Mouse (Mus musculus) MEL (cell line): ENCODE data around the gene Rdh8. TPM values are rescaled to one million over a fixed set of nuclear protein-coding genes. Genes with fewer than 3 reads are reported as not detected.

ENCODE experiments used
- DNase-seq: peaks from one replicate; pipeline ENCODE4 v3.0.0; 2011; ENCODE audit warnings: low read depth, low spot score
- H3K27ac ChIP-seq: 2 replicates; pipeline ENCODE4 v1.5.1; 2012; ENCODE audit warnings: low read depth, mild to moderate bottlenecking, control low read depth, low read length, moderate library complexity; ENCODE audit not compliant: control insufficient read depth
- H3K27me3 ChIP-seq, 2 experiments: fragments of 150-350 bp in 1 of 2; sonication (generic) in 1 of 2; 2 replicates each; pipeline ENCODE4 v1.6.1; 2012; ENCODE audit warnings: low read length in 2 of 2, mild to moderate bottlenecking in 2 of 2, improper control_type of control experiment in 1 of 2, moderate library complexity in 1 of 2; ENCODE audit not compliant: insufficient read depth in 2 of 2, control insufficient read depth in 1 of 2
- H3K36me3 ChIP-seq, 2 experiments: 2 replicates each; pipeline ENCODE4 v1.6.1; 2012 to 2014; ENCODE audit warnings: low read length in 2 of 2, improper control_type of control experiment in 1 of 2, inconsistent platforms in 1 of 2, mild to moderate bottlenecking in 1 of 2; ENCODE audit not compliant: insufficient read depth in 2 of 2, control insufficient read depth in 1 of 2
- H3K4me1 ChIP-seq, 2 experiments: fragments of 150-350 bp in 1 of 2; sonication (generic) in 1 of 2; 2 replicates each; pipeline ENCODE4 v1.6.1; 2012; ENCODE audit warnings: low read length in 2 of 2, improper control_type of control experiment in 1 of 2, mild to moderate bottlenecking in 1 of 2; ENCODE audit not compliant: insufficient read depth in 2 of 2, control insufficient read depth in 1 of 2
- H3K4me3 ChIP-seq, 2 experiments: fragments of 150-350 bp in 1 of 2; sonication (generic) in 1 of 2; 2 replicates each; pipeline ENCODE4 v1.5.1; 2012; ENCODE audit warnings: low read depth in 2 of 2, low read length in 2 of 2, mild to moderate bottlenecking in 2 of 2, moderate library complexity in 2 of 2, control low read depth in 1 of 2, improper control_type of control experiment in 1 of 2; ENCODE audit not compliant: control insufficient read depth in 1 of 2, insufficient read depth in 1 of 2
- H3K79me2 ChIP-seq: 2 replicates; pipeline ENCODE4 v1.6.1; 2012; ENCODE audit warnings: mild to moderate bottlenecking, low read length, moderate library complexity; ENCODE audit not compliant: control insufficient read depth, poor library complexity, insufficient read depth
- H3K9ac ChIP-seq: 2 replicates; pipeline ENCODE4 v1.6.1; 2012; ENCODE audit warnings: low read depth, mild to moderate bottlenecking, control low read depth, low read length, moderate library complexity; ENCODE audit not compliant: control insufficient read depth, poor library complexity, severe bottlenecking
- H3K9me3 ChIP-seq: fragments of 150-350 bp; sonication (generic); replicated peaks from 2 replicates; pipeline ENCODE4 v1.6.1; 2012; ENCODE audit warnings: mild to moderate bottlenecking, low read length, improper control_type of control experiment, moderate library complexity; ENCODE audit not compliant: insufficient read depth
- CTCF ChIP-seq, 3 experiments: IDR thresholded peaks in 2 of 3; conservative IDR thresholded peaks in 1 of 3; 2 replicates each; pipeline ENCODE4 v1.5.1; 2011 to 2012; ENCODE audit warnings: low read length in 3 of 3, low read depth in 2 of 3, mild to moderate bottlenecking in 2 of 3, improper control_type of control experiment in 1 of 3, inconsistent platforms in 1 of 3, mixed read lengths in 1 of 3, moderate library complexity in 1 of 3; ENCODE audit not compliant: control insufficient read depth in 1 of 3, insufficient read depth in 1 of 3, poor library complexity in 1 of 3, severe bottlenecking in 1 of 3
- E2F4 ChIP-seq: IDR thresholded peaks from 2 replicates; pipeline ENCODE4 v1.6.1; 2011; ENCODE audit warnings: low read depth, low read length, improper control_type of control experiment, borderline replicate concordance
- ELF1 ChIP-seq: IDR thresholded peaks from 2 replicates; pipeline ENCODE4 v1.6.1; 2014; ENCODE audit warnings: low read depth, mild to moderate bottlenecking, inconsistent platforms, low read length, improper control_type of control experiment, moderate library complexity
- EP300 ChIP-seq, 2 experiments: IDR thresholded peaks; 2 replicates each; pipeline ENCODE4 v1.6.1; 2011; ENCODE audit warnings: improper control_type of control experiment in 2 of 2, low read length in 2 of 2, low read depth in 1 of 2, mild to moderate bottlenecking in 1 of 2
- ETS1 ChIP-seq: IDR thresholded peaks from 2 replicates; pipeline ENCODE4 v1.6.1; 2012; ENCODE audit warnings: low read depth, mild to moderate bottlenecking, inconsistent platforms, low read length, improper control_type of control experiment, moderate library complexity
- GABPA ChIP-seq: IDR thresholded peaks from 2 replicates; pipeline ENCODE4 v1.6.1; 2012; ENCODE audit warnings: low read depth, mild to moderate bottlenecking, inconsistent platforms, low read length, improper control_type of control experiment, moderate library complexity
- JUND ChIP-seq: IDR thresholded peaks from 2 replicates; pipeline ENCODE4 v1.6.1; 2011; ENCODE audit warnings: low read depth, mild to moderate bottlenecking, improper control_type of control experiment, low read length
- KAT2A ChIP-seq: conservative IDR thresholded peaks from 2 replicates; pipeline ENCODE4 v1.6.1; 2012; ENCODE audit warnings: low read depth, low read length, improper control_type of control experiment, inconsistent platforms
- MAZ ChIP-seq: IDR thresholded peaks from 2 replicates; pipeline ENCODE4 v1.6.1; 2012; ENCODE audit warnings: low read depth, mild to moderate bottlenecking, inconsistent platforms, low read length, improper control_type of control experiment
- MXI1 ChIP-seq: IDR thresholded peaks from 2 replicates; pipeline ENCODE4 v1.6.1; 2011; ENCODE audit warnings: mild to moderate bottlenecking, low read depth, low read length, improper control_type of control experiment
- NELFE ChIP-seq: IDR thresholded peaks from 2 replicates; pipeline ENCODE4 v1.6.1; 2011; ENCODE audit warnings: low read depth, low read length, improper control_type of control experiment
- NRF1 ChIP-seq: IDR thresholded peaks from 2 replicates; pipeline ENCODE4 v1.6.1; 2014; ENCODE audit warnings: low read depth, mild to moderate bottlenecking, inconsistent platforms, low read length, improper control_type of control experiment, moderate library complexity; ENCODE audit not compliant: poor library complexity, insufficient read depth, severe bottlenecking
- POLR2A ChIP-seq, 2 experiments: IDR thresholded peaks; 2 replicates each; pipeline ENCODE4 v1.6.1; 2011 to 2012; ENCODE audit warnings: low read length in 2 of 2, mild to moderate bottlenecking in 2 of 2, control low read depth in 1 of 2, improper control_type of control experiment in 1 of 2, low read depth in 1 of 2, moderate library complexity in 1 of 2; ENCODE audit not compliant: control insufficient read depth in 1 of 2, insufficient read depth in 1 of 2, poor library complexity in 1 of 2
- POLR2AphosphoS2 ChIP-seq: IDR thresholded peaks from 2 replicates; pipeline ENCODE4 v1.6.1; 2011; ENCODE audit warnings: low read length, improper control_type of control experiment
- POLR2AphosphoS5 ChIP-seq: IDR thresholded peaks from 2 replicates; pipeline ENCODE4 v1.6.1; 2012; ENCODE audit warnings: low read depth, borderline replicate concordance, mild to moderate bottlenecking, inconsistent platforms, low read length, moderate library complexity, mixed read lengths
- UBTF ChIP-seq: IDR thresholded peaks from 2 replicates; pipeline ENCODE4 v1.6.1; 2012; ENCODE audit warnings: low read depth, mild to moderate bottlenecking, inconsistent platforms, low read length, improper control_type of control experiment, moderate library complexity, borderline replicate concordance; ENCODE audit not compliant: insufficient read depth
- USF2 ChIP-seq, 2 experiments: IDR thresholded peaks; 2 replicates each; pipeline ENCODE4 v1.6.1; 2011 to 2012; ENCODE audit warnings: improper control_type of control experiment in 2 of 2, low read length in 2 of 2, borderline replicate concordance in 1 of 2, inconsistent platforms in 1 of 2, low read depth in 1 of 2, mild to moderate bottlenecking in 1 of 2; ENCODE audit not compliant: insufficient read depth in 1 of 2
- ZMIZ1 ChIP-seq: IDR thresholded peaks from 2 replicates; pipeline ENCODE4 v1.6.1; 2012; ENCODE audit warnings: low read depth, mild to moderate bottlenecking, inconsistent platforms, low read length, improper control_type of control experiment, moderate library complexity
- ZNF384 ChIP-seq: IDR thresholded peaks from 2 replicates; pipeline ENCODE4 v1.6.1; 2012; ENCODE audit warnings: low read depth, mild to moderate bottlenecking, inconsistent platforms, low read length, improper control_type of control experiment
- polyA plus RNA-seq, 2 experiments: library from polyadenylated mRNA; stranded (reverse) in 1 of 2; unstranded in 1 of 2; fragments of >175 nt in 1 of 2; fragments of >200 nt in 1 of 2; gene quantifications; 2 replicates each; pipeline versions ENCODE4 v1.2.1 to v1.2.4; 2012; ENCODE audit warnings: low replicate concordance in 2 of 2, low read depth in 1 of 2; ENCODE audit not compliant: insufficient read length in 2 of 2, insufficient read depth in 1 of 2, missing spikeins in 1 of 2
- total RNA-seq: library from RNA; depleted of rRNA; stranded (reverse); fragments of 300-350 nt; gene quantifications from 2 replicates; pipeline ENCODE4 v1.2.3, GENCODE M21; 2012

Rdh8 gene
- total and polyA plus RNA-seq, 3 experiments, result not detected

- Histone ChIP-seq H3K9ac (no peak overlapping the region), H3K9me3 (no peaks in the 10 kb centered on the region), H3K4me1 (peaks cover 14 to 37% of the 10 kb centered on the region in 2 experiments), H3K79me2 (peaks cover 15% of the 10 kb centered on the region), H3K36me3 (peaks cover 23 to 29% of the 10 kb centered on the region in 2 experiments), H3K4me3 (no peak overlapping the region), H3K27ac (no peak overlapping the region), H3K27me3 (peaks cover 0 to 2% of the 10 kb centered on the region in 2 experiments; a peak in 1 of 4 replicates)
- TF ChIP-seq CTCF (IDR thresholded peaks at IDR 0.05 in 2 of 3, conservative IDR thresholded peaks at IDR 0.05 in 1 of 3; ENCODE audit: control insufficient read depth in 1 of 3, insufficient read depth in 1 of 3, low read depth in 2 of 3, low read length in 3 of 3, poor library complexity in 1 of 3, severe bottlenecking in 1 of 3) (peak in 1 of 3 experiments; percentile 77; a peak in 2 of 6 replicates), ELF1 (no peak)
- DNase-seq, result peak; percentile 82
Measured at GRCm38 (mm10) chr9:20870211-20871173, 52.2 kb downstream of the Rdh8 start.

DNA sequence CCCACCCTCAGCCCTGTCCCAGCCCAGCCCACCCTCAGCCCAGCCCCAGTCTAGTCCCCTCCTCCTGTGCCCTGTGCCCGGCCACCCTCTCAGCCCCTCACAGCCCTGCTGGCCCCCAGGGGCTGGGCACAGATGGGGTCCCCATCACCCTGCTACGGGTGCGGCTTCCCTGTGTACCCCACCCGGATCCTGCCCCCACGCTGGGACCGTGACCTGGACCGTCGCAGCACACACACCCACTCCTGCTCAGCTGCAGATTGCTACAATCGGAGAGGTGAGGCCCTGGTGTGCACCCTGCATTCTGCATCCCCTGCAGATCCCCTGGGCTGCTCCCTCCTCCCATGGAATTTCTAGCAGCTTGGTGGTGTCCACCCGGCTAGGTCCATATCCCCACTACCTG is 54.7 kb downstream of the Rdh8 start:
- H3K27me3 ChIP-seq, result no peaks in the 10 kb centered on the region
- peaks cover 22 to 55% of the 10 kb centered on the region in 2 experiments for H3K4me1 ChIP-seq
- no peak for DNase-seq
- no peak overlapping the region for H3K9ac ChIP-seq
- H3K4me3 ChIP-seq, result no peak overlapping the region
- H3K9me3 ChIP-seq, result no peaks in the 10 kb centered on the region
- peaks cover 23% of the 10 kb centered on the region for H3K79me2 ChIP-seq
- H3K27ac ChIP-seq, result no peak overlapping the region
- no peak for TF ChIP-seq KAT2A
- TF ChIP-seq E2F4, result no peak
- TF ChIP-seq USF2 (IDR thresholded peaks at IDR 0.05; ENCODE audit: borderline replicate concordance in 1 of 2, insufficient read depth in 1 of 2, low read depth in 1 of 2, low read length in 2 of 2), result no peak
- TF ChIP-seq POLR2AphosphoS2, result no peak
- no peak for TF ChIP-seq UBTF
- no peak for TF ChIP-seq JUND
- no peak for TF ChIP-seq EP300 (IDR thresholded peaks at IDR 0.05; ENCODE audit: low read depth in 1 of 2, low read length in 2 of 2)
- TF ChIP-seq NELFE, result no peak
- no peak for TF ChIP-seq NRF1
- H3K36me3 ChIP-seq, result peaks cover 29 to 40% of the 10 kb centered on the region in 2 experiments

DNA sequence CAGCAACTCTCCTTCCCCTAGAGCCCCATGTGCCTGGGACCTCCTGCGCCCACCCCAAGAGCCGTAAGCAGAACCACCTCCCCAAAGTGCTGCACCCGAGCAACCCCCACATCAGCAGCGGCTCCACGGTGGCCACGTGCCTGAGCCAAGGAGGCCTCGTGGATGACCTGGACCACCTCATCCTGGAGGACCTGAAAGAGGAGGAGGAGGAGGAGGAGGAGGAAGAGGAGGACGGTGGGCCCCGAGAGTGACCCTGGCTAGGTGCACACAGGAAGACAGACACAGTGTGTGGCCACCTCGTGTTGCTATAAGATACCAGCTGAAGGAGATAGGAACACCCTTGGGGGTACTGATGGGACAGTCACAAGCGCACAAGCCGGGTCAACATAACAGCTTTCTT is 55.2 kb downstream of the Rdh8 start:
- H3K27ac ChIP-seq, result no peak overlapping the region
- no peak overlapping the region for H3K9ac ChIP-seq
- DNase-seq, result no peak
- no peaks in the 10 kb centered on the region for H3K9me3 ChIP-seq
- no peaks in the 10 kb centered on the region for H3K27me3 ChIP-seq
- H3K4me3 ChIP-seq, result no peak overlapping the region
- peaks cover 23% of the 10 kb centered on the region for H3K79me2 ChIP-seq
- H3K4me1 ChIP-seq, result peaks cover 22 to 55% of the 10 kb centered on the region in 2 experiments
- no peak for TF ChIP-seq GABPA
- no peak for TF ChIP-seq MAZ
- no peak for TF ChIP-seq POLR2AphosphoS5
- no peak for TF ChIP-seq MXI1
- no peak for TF ChIP-seq ETS1
- TF ChIP-seq ZNF384, result no peak
- TF ChIP-seq ZMIZ1, result no peak
- TF ChIP-seq POLR2A (IDR thresholded peaks at IDR 0.05; ENCODE audit: control insufficient read depth in 1 of 2, insufficient read depth in 1 of 2, low read depth in 1 of 2, low read length in 2 of 2, poor library complexity in 1 of 2), result peak in 1 of 2 experiments; percentile 26; a peak in 1 of 4 replicates
- H3K36me3 ChIP-seq, result peaks cover 29 to 40% of the 10 kb centered on the region in 2 experiments
